Mouse (Mus musculus) layer of hippocampus, adult 9-10 months (tissue): ENCODE results near the gene Tmem230.
A peak's percentile ranks its signal among the peaks of the same experiment; 100 is the strongest.
"Not testable (repeated sequence)": the region's sequence is repeated elsewhere in the genome, so short reads cannot be mapped to it uniquely, and the experiment has no call there.

Source experiments
- DNase-seq: peaks from one replicate; pipeline ENCODE4 v3.0.0; 2022; ENCODE audit warnings: low spot score

Gene Tmem230

GRCm38 (mm10) chr2:132272694-132273389 lies 25.2 kb upstream of the Tmem230 start:
- no peak for DNase-seq

GRCm38 (mm10) chr2:132270331-132270951 lies 22.8 kb upstream of the Tmem230 start:
- DNase-seq, result no peak

GRCm38 (mm10) chr2:132269217-132269616 lies 21.6 kb upstream of the Tmem230 start:
- DNase-seq, result no peak

- no peak for DNase-seq
Measured at GRCm38 (mm10) chr2:132266086-132266485, 18.5 kb upstream of the Tmem230 start.

GRCm38 (mm10) chr2:132265196-132265595 lies 17.6 kb upstream of the Tmem230 start:
- no peak for DNase-seq

- no peak for DNase-seq
Measured at GRCm38 (mm10) chr2:132264266-132264710, 16.7 kb upstream of the Tmem230 start.

GRCm38 (mm10) chr2:132263421-132264265 lies 16.0 kb upstream of the Tmem230 start:
- no peak for DNase-seq

- DNase-seq, result peak; percentile 95
Measured at GRCm38 (mm10) chr2:132262879-132263398, 15.3 kb upstream of the Tmem230 start, which contains the start of gene Cds2. TSS of gene Cds2 (plus strand) at chr2:132263148.

GRCm38 (mm10) chr2:132262175-132262574 lies 14.6 kb upstream of the Tmem230 start:
- no peak for DNase-seq

- no peak for DNase-seq
Measured at GRCm38 (mm10) chr2:132260601-132261000, 13.0 kb upstream of the Tmem230 start.

- DNase-seq, result no peak
Measured at GRCm38 (mm10) chr2:132257350-132258068, 9.9 kb upstream of the Tmem230 start.

- no peak for DNase-seq
Measured at GRCm38 (mm10) chr2:132253603-132254002, 6.0 kb upstream of the Tmem230 start.

GRCm38 (mm10) chr2:132252542-132253528 lies 5.2 kb upstream of the Tmem230 start, which contains the start of gene Pcna:
TSS of gene Pcna (minus strand) at chr2:132253314.
- peak; percentile 88 for DNase-seq

GRCm38 (mm10) chr2:132251911-132252310 lies 4.3 kb upstream of the Tmem230 start:
- DNase-seq, result no peak

GRCm38 (mm10) chr2:132243370-132243769 lies 4.2 kb downstream of the Tmem230 start:
- no peak for DNase-seq

GRCm38 (mm10) chr2:132240457-132240856 lies 7.2 kb downstream of the Tmem230 start:
- DNase-seq, result not testable (repeated sequence)

- not testable (repeated sequence) for DNase-seq
Measured at GRCm38 (mm10) chr2:132239434-132239833, 8.2 kb downstream of the Tmem230 start.

- DNase-seq, result no peak
Measured at GRCm38 (mm10) chr2:132235975-132236374, 11.6 kb downstream of the Tmem230 start.

- no peak for DNase-seq
Measured at GRCm38 (mm10) chr2:132235291-132235690, 12.3 kb downstream of the Tmem230 start.
